Mouse (Mus musculus) lung, postnatal 14 days (tissue): ENCODE results near the gene Tmc8.
A peak's percentile ranks its signal among the peaks of the same experiment; 100 is the strongest.
"Not testable (repeated sequence)": the region's sequence is repeated elsewhere in the genome, so short reads cannot be mapped to it uniquely, and the experiment has no call there.

Experiments used
- DNase-seq: peaks from one replicate; pipeline ENCODE4 v3.0.0; 2021

Gene Tmc8

GRCm38 (mm10) chr11:117774925-117775324 is 7.0 kb upstream of the Tmc8 start:
- no peak for DNase-seq

DNA sequence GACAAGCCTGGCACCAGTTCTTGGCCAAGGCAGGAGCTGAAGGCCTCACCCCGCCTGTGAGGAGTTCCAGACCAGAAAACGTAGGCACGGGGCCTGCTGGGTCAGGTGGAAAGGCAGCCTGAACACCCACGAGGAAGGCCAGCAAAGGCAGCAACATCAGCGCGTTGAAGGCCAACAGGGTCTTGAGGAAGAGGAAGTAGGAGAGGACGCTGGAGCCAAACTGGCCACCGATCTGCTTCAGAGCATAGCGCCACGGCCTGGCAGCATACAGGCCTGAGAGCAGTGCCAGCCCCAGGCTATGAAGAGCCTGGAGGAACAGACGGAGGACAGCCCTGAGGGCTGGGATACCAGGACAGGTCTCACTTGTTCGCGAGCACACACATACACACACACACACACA is 6.3 kb upstream of the Tmc8 start:
- DNase-seq = no peak

DNA sequence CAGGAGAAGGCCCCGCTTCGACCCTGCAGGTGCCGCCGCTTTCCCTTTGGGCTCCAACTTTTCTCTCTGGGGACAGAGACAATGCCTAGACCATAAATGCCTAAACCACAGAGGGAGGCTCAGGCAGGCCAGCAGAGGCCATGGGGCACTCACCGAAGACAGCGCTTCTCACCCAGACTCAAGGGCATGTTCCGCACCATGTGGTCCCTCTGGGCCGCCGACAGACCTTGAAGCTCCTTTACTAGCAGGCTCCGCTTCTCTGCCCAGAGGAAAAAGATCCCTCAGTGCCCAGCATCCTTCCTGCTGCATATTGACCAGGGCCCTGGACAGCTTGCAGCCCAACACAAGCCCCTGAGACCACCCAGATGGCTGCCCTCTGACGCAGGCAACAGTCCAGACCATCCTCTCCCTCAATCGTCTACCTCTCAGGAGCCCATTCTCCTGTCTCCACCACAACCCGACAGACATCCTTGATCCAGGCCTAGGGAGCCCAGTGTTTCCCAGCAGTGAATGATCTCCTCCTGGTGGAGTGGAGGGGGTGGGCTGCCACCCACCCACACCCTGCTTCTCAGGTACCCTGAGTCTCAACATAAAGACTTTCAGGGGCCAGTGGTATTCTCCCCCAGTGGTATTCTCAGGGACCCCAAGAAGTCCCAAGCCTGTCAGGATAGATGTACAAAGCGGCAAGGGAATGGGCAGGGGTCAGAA is 5.6 kb upstream of the Tmc8 start:
- no peak for DNase-seq

DNA sequence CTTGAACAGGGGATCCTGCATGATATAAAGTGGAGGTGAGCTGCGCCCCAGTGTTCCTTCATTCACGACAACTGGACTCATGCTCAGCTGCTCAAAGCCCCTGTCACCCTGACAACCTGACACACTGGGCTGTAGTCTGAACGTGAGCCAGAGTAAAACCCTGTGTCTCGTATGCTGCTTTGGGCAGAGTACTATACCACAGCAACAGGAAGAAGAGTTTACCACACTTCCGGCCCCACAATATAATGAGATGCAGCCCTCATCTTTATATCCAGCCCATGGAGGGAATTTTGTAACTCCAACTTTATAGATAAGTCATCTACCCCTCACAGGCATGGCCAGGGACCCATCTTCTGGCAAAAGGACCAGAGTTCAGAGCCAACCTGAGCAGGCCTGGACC is 4.8 kb upstream of the Tmc8 start:
- no peak for DNase-seq

DNA sequence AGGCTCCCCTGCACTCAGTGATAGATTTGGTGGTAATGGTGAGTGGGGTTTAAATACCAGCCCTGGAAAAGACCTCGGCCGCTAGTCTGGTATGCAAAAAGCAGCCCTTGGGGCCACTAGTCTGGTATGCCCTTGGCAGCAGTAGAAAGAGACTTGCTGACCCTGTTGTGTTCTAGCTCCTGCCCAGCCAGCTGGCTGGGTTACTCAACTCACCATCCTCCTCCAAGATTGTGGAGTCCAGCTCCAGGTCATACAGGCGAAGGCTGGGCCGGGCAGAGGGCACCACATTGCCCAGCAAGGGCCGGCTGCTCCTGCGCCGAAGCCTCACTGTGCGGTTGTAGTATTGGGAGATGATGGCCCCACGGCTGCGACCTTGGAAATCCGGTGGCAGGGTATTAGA is 3.8 kb upstream of the Tmc8 start:
- no peak for DNase-seq

DNA sequence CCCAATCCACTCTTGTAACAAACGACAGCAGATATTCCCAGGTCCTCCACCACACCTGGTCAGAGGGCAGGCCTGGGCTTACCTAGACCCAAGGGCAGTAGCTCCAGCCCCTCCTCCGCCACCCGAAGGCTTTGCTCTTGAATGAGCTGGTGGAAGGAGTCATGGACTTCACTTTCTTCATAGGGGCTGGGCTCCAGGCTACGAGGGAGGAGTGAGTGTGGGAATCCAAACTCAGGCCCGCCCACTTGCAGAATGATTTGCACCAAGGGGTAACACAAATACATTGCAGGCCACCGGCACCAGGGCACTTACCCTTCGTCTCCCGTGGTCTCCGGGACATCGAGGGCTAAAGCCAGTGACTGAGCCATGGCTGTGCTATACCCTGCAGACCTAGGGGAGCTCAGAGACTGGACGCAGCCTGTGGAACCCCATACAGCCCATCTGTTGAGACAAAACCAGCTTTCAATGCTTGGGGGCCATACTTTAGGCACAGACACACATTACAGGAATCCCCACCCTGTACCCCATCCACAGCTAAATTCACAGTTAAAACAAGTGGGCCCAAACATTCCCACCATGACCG is 2.9 kb upstream of the Tmc8 start:
- peak; percentile 48 for DNase-seq

DNA sequence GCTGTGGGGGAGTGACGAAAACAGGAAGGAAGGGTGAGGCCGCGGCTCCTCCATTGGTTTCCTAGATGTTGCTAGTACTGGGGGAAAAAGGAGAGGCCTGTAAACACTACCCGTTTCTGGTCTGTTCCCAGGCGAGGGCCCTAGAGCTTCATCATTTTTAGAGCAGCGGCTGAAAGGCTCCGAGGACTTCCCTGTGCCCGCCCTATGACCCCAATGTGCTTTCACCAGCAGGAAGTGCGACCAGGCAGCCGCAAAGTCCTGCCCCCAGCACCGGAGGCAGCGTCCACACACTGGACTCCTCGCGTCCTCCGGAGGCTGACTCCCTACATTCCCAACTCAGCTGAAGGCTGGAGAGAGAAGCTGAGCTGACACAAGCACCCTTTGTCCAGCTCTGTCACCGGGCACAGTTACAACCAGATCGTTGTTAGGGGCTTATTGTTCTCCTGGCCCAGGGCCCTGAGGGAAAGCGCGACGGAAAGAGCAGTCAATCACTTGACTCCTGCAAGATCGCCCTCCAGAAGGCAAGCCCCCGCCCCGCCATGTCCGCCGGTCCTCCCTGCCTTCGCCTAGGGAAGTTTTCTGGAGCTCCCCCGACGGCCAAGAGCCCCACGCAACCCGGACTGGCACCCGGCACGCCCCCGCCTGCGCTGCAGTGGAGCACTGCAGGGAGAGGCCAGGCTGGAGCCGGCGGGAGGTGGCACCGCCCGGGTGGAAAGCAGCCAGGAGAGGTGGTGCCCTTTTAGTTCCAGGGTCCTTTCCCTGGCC is 2.3 kb upstream of the Tmc8 start:
- DNase-seq = peak; percentile 78

GRCm38 (mm10) chr11:117780199-117780515 is 1.7 kb upstream of the Tmc8 start:
- no peak for DNase-seq

- peak; percentile 91 for DNase-seq
Observed at GRCm38 (mm10) chr11:117780582-117781111, 1.2 kb upstream of the Tmc8 start.

- peak; percentile 82 for DNase-seq
Observed at GRCm38 (mm10) chr11:117781199-117781821, 566 bp upstream of the Tmc8 start.

- no peak for DNase-seq
Observed at GRCm38 (mm10) chr11:117782705-117783034, 794 bp downstream of the Tmc8 start.

- DNase-seq = peak; percentile 75
Observed at GRCm38 (mm10) chr11:117783089-117783488, 1.2 kb downstream of the Tmc8 start.

DNA sequence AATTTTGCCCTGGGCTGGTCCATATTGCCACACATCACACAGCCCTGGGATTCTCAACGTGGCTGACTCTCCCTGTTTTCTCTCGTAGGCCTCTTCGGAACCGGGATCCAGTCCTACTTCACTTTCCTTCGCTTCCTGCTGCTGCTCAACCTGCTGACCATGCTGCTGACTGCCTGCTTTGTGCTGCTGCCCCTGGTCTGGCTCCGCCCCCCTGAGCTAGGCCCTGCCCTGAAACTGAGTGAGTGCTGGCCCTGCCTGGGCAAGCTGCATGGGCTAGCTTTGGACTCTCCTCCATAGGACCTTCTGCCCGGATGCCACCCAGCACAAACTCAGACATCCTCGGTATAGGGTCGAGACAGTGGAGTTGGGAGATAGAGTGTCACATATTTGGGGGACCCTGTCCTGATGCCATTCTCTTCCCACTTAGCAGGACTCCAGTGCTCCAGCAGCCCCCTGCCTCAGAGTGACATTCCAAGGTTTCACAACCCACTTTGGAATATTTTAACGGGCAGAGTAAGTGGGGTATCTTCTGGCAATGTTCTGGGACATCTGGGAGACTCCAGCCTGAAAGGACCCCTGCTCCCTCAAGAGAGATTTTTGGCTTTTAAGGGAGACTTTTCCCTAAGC is 1.9 kb downstream of the Tmc8 start:
- peak; percentile 32 for DNase-seq

DNA sequence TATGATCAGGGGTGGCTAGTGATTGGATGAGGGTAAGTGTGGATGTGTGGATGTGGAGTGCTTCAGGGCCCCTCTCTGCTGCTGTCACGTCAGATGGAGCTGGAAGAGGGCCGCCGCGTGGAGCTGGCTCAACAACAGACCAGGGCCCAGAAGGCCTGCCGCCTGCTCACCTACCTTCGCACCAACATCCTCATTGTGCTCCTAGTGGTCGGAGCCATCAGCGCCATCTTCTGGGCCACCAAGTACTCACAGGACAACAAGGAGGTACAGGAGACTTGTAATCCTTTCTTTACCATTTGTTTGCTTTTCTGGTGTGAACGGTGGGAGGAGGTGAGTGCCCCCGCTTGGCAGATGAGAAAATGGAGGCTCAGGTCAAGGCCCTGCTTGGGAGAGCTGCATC is 4.4 kb downstream of the Tmc8 start:
- DNase-seq = peak; percentile 75

GRCm38 (mm10) chr11:117788481-117788880 is 6.6 kb downstream of the Tmc8 start:
- not testable (repeated sequence) for DNase-seq

- DNase-seq = peak; percentile 78
Observed at GRCm38 (mm10) chr11:117790286-117790685, 8.4 kb downstream of the Tmc8 start.

DNA sequence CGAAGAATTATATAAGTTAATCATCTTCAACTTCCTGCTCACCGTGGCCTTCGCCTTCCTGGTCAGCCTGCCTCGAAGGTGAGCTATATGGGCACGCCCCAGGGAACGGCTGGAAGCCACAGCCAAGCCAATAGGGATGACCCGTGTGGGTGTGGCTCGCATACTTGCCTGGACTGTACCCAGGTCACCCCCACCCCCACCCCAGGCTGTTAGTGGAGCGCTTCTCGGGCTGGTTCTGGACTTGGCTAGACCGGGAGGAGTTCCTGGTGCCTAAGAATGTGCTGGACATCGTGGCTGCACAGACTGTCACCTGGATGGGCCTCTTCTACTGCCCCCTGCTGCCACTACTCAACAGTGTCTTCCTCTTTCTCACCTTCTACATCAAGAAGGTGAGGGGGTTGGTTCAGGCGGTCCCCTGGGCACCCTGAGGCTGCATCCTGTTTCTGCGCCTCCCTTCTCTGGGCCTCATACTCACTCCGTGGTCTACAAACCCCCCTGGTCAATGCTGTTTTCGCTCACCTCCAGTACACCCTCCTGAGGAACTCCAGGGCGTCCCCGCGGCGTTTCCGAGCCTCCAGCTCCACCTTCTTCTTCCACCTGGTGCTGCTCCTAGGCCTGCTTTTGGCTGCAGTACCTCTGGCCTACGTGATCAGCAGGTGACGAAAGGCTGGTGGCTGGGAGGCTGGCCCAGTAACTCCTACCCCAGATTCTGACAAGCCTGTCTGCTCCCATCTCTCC is 9.0 kb downstream of the Tmc8 start:
- no peak for DNase-seq

DNA sequence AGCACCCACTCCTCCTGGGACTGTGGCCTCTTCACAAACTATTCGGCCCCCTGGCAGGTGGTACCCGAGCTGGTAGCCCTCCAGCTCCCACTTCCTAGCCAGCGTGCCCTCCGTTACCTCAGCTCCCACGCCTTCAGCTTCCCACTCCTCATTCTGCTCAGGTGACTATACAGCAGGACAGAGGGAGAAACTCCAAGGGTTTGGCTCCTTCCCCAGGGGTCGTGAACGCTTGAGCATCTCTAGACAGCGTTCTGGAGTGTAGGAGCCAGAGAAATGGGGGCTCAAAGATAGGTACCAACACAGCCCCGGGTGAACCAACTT is 9.5 kb downstream of the Tmc8 start:
- DNase-seq = no peak

DNA sequence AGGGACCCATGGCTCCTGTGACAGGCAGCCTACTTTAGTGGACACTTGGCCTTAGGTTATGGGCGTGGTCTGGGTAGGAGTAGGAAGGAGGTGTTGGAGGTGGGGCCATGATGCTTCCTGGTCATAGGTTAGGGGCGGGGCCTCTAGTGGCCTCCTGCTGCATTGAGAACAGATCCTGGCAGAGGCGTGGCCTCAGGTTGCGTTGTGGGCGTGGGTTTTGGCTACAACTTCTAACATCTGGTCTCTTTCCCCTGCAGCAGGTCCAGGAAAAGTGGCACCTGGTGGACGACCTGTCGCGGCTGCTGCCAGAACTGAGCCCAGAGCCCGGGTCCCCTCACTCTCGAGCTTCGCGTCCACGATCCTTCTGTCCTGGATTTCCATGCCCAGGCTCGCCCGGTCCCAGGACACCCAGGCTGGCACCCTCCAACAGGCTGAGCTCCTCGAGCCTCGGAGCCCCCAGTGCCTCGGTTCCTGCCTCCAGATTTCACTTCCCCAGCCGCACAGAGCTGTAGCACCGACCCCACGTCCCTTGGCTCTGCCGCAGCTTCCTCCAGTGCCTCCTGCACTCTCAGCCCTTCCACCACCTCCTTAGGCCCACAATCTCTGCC is 10.5 kb downstream of the Tmc8 start:
- peak; percentile 77 for DNase-seq

- no peak for DNase-seq
Observed at GRCm38 (mm10) chr11:117794035-117794551, 12.2 kb downstream of the Tmc8 start.

- DNase-seq = no peak
Observed at GRCm38 (mm10) chr11:117796954-117797353, 15.1 kb downstream of the Tmc8 start.
